Mouse (Mus musculus) megakaryocyte, embryonic 14.5 days (primary cell): ENCODE data around the gene Slc43a2. TPM values are rescaled to one million over a fixed set of nuclear protein-coding genes. Genes with fewer than 3 reads are reported as not detected.

Experiments used
- H3K27me3 ChIP-seq: replicated peaks from 2 replicates; pipeline ENCODE3; 2012; ENCODE audit warnings: inconsistent platforms
- H3K36me3 ChIP-seq: replicated peaks from 2 replicates; pipeline ENCODE3; 2012; ENCODE audit warnings: low read length, inconsistent platforms, mixed read lengths
- H3K4me1 ChIP-seq: 2 replicates; pipeline ENCODE4 v1.6.1; 2012; ENCODE audit warnings: inconsistent platforms
- H3K4me3 ChIP-seq: replicated peaks from 2 replicates; pipeline ENCODE3; 2012; ENCODE audit warnings: moderate library complexity, mild to moderate bottlenecking, inconsistent platforms
- H3K9me3 ChIP-seq: 2 replicates; pipeline ENCODE4 v1.6.1; 2012; ENCODE audit warnings: inconsistent platforms
- FLI1 ChIP-seq: IDR thresholded peaks from 2 replicates; pipeline ENCODE4 v1.6.1; 2012; ENCODE audit warnings: low read length, inconsistent platforms, mixed read lengths
- GATA1 ChIP-seq: IDR thresholded peaks from 3 replicates; pipeline ENCODE4 v1.6.1; 2012; ENCODE audit warnings: mixed read lengths, low read length, inconsistent platforms, borderline replicate concordance
- polyA plus RNA-seq: library from polyadenylated mRNA; stranded (reverse); fragments of >175 nt; gene quantifications from 2 replicates; pipeline ENCODE4 v1.2.3, GENCODE M21; 2012; ENCODE audit warnings: low replicate concordance; ENCODE audit not compliant: insufficient read depth

Gene Slc43a2
- 18.9 and 35.4 TPM in 2 replicates for polyA plus RNA-seq

- H3K27me3 ChIP-seq, result no peaks in the 10 kb centered on the region
- peaks cover 57% of the 10 kb centered on the region for H3K4me1 ChIP-seq
- H3K9me3 ChIP-seq, result no peaks in the 10 kb centered on the region
- TF ChIP-seq FLI1 (no peak; the same call in 1 of the 2 replicates), GATA1 (no peak)
- H3K36me3 ChIP-seq, result peaks cover 48% of the 10 kb centered on the region
- H3K4me3 ChIP-seq, result peak within 1 kb of the TSS; percentile 99
Observed at GRCm38 (mm10) chr11:75531469-75532242, at the start of gene Slc43a2. Gene Slc43a2 (plus strand): TSS chr11:75531694.

DNA sequence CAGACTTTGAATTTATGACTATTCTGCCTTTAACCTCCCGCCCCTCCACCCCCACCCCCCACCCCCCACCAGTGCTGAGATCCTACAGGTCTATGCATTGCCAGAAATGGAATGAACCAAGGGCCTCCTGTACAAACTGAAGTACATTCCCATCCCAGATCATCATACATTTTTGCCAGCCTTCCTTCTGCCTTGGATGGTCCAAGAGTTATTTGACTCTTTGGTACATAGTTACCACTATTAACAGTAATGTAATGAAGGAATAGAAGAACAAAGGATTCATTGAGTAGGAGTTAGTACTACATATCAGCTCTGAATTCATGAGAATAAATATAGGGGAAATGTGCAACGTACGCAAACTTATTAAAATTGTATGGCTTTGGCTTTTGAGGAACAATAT lies 45.3 kb upstream of the Slc43a2 start:
- H3K4me3 ChIP-seq, result peak overlapping the region; percentile 98
- peaks cover 32% of the 10 kb centered on the region for H3K36me3 ChIP-seq
- H3K9me3 ChIP-seq, result no peaks in the 10 kb centered on the region
- H3K4me1 ChIP-seq, result peaks cover 31% of the 10 kb centered on the region
- H3K27me3 ChIP-seq, result no peaks in the 10 kb centered on the region
- TF ChIP-seq FLI1, result no peak

DNA sequence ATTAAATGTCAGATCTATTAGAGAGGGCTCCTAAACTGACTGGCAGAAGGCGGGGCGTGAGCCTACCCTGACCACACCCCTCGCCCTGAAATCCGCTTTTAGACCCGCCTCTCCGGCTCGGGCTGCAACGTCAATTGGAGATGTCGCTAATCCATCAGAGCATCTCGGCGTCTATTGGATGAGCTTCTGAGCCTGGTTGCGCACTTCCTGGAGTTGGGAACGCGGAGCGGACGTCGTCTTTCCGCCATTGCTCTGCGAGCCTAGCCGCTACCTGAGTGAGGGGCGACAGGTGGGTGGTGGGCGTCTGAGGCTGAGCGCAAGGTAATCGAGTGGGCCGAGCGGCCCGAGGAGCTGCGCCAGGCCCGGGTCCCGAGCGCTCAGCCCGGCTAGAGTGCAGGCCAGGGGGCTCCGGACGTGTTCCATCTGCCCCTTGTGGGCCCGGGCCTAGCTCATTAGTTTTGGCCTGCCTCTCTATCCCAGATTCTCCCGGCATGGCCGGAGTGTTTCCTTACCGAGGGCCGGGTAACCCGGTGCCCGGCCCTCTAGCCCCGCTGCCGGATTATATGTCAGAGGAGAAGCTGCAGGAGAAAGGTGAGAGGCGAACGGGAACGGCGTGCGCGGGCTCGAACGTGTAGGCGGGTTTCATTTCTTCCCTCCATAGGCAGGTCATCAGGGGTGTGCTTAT lies 44.8 kb upstream of the Slc43a2 start, which contains the start of gene Prpf8:
Gene Prpf8 (plus strand): TSS at position 216 of the 685 bp plus-strand sequence.
- peak within 1 kb of the TSS; percentile 98 for H3K4me3 ChIP-seq
- H3K9me3 ChIP-seq, result no peaks in the 10 kb centered on the region
- TF ChIP-seq GATA1, result no peak
- TF ChIP-seq FLI1, result no peak

GRCm38 (mm10) chr11:75487496-75487895 lies 44.0 kb upstream of the Slc43a2 start:
- Histone ChIP-seq H3K9me3 (no peaks in the 10 kb centered on the region), H3K4me3 (peak overlapping the region; percentile 98), H3K4me1 (peaks cover 28% of the 10 kb centered on the region), H3K27me3 (no peaks in the 10 kb centered on the region), H3K36me3 (peaks cover 45% of the 10 kb centered on the region)
- TF ChIP-seq FLI1 (no peak), GATA1 (no peak)

More for the DNA sequence above, 44.8 kb upstream of the Slc43a2 start, which contains the start of gene Prpf8:
- H3K27me3 ChIP-seq, result no peaks in the 10 kb centered on the region
- peaks cover 28% of the 10 kb centered on the region for H3K4me1 ChIP-seq
- H3K36me3 ChIP-seq, result peaks cover 38% of the 10 kb centered on the region

- TF ChIP-seq FLI1 (no peak), GATA1 (no peak)
- H3K36me3 ChIP-seq, result peaks cover 99% of the 10 kb centered on the region
- no peaks in the 10 kb centered on the region for H3K27me3 ChIP-seq
- peaks cover 27% of the 10 kb centered on the region for H3K4me1 ChIP-seq
- H3K9me3 ChIP-seq, result no peaks in the 10 kb centered on the region
- H3K4me3 ChIP-seq, result no peak overlapping the region
Observed at GRCm38 (mm10) chr11:75494296-75495049, 37.0 kb upstream of the Slc43a2 start.

DNA sequence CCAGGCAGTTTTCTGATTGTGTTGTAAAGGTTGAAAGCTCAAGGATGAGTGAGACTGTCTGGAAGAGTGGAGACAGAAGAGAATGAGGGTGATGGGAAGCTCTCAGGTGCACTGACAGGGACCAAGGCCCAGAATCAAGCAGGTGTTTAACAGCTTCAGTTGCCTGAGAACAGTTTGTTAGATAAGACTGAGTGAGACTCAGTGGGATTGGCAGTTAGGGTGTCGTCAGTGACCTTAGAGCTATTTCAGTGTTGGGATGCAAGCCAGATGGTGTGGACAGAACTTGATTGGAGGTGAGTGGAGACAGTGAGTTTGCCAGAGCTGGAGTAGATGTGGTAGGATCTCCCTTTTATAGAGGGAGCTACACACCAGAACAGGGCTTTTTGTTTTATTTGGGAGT lies 33.4 kb upstream of the Slc43a2 start:
- H3K9me3 ChIP-seq, result no peaks in the 10 kb centered on the region
- H3K4me1 ChIP-seq, result peaks cover 24% of the 10 kb centered on the region
- H3K4me3 ChIP-seq, result no peak overlapping the region
- no peaks in the 10 kb centered on the region for H3K27me3 ChIP-seq
- peaks cover 99% of the 10 kb centered on the region for H3K36me3 ChIP-seq
- TF ChIP-seq GATA1 (no peak), FLI1 (no peak)

- Histone ChIP-seq H3K27me3 (no peaks in the 10 kb centered on the region), H3K9me3 (no peaks in the 10 kb centered on the region), H3K4me1 (peaks cover 52% of the 10 kb centered on the region), H3K4me3 (peak overlapping the region; percentile 16), H3K36me3 (peaks cover 83% of the 10 kb centered on the region)
- TF ChIP-seq GATA1, result no peak
- no peak for TF ChIP-seq FLI1
Observed at GRCm38 (mm10) chr11:75508162-75508561, 23.3 kb upstream of the Slc43a2 start.

DNA sequence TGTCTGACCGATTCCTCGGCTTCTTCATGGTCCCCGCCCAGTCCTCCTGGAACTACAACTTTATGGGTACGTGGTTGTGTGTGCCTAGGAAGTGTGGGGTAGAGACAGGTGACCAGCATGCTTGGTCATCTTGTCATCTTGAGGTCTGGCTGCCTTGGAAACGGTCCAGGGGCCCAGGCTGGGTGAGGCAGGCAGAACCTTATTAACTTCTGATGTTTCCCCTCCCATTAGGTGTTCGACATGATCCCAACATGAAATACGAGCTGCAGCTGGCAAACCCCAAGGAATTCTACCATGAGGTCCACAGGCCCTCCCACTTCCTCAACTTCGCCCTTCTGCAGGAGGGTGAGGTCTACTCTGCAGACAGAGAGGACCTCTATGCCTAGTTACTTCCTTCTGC lies 22.6 kb upstream of the Slc43a2 start:
- no peaks in the 10 kb centered on the region for H3K27me3 ChIP-seq
- H3K36me3 ChIP-seq, result peaks cover 76% of the 10 kb centered on the region
- no peaks in the 10 kb centered on the region for H3K9me3 ChIP-seq
- no peak for TF ChIP-seq GATA1
- TF ChIP-seq FLI1, result no peak
- H3K4me3 ChIP-seq, result peak overlapping the region; percentile 1
- H3K4me1 ChIP-seq, result peaks cover 59% of the 10 kb centered on the region

GRCm38 (mm10) chr11:75509741-75510626 lies 21.5 kb upstream of the Slc43a2 start, which contains the start of gene Rilp:
Gene Rilp (plus strand): TSS chr11:75510094.
- H3K4me3 ChIP-seq, result peak within 1 kb of the TSS; percentile 93
- TF ChIP-seq GATA1 (no peak), FLI1 (no peak)

More at GRCm38 (mm10) chr11:75509741-75510626, 21.5 kb upstream of the Slc43a2 start, which contains the start of gene Rilp:
- H3K4me1 ChIP-seq, result peaks cover 70% of the 10 kb centered on the region
- no peaks in the 10 kb centered on the region for H3K9me3 ChIP-seq
- H3K27me3 ChIP-seq, result no peaks in the 10 kb centered on the region
- H3K36me3 ChIP-seq, result peaks cover 74% of the 10 kb centered on the region
